ENCODE assay signal across 8 mouse cellular contexts in the genomic region with DNA sequence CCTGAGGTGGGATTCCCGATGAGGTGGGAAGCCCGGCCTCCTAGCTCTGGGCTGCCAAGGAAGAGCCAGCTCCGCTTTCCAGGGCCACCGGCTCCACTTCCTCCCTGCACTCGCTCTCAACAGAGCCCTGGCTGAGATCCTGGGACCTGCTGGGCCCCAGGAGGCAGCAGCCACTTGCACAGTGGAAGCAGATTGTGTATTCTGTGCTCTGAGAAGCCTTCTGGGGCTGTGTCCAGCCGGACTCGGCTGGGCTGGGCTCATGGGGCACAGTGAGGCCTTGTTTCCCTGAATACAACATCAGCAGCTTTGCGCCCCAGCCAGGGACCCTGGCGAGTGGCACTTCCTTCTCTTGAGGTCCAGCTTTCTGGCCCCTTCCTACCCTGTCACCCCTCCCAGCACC. TPM values are rescaled to one million over a fixed set of nuclear protein-coding genes. Genes with fewer than 3 reads are reported as not detected.
DNase-seq lines count a peak whose midpoint lies in the region; ATAC-seq and TF ChIP-seq lines count a peak whose summit lies in the region.

No protein-coding gene starts in this region.

- TF ChIP-seq POLR2A in brain, embryonic 14.5 days (IDR thresholded peaks at IDR 0.05; ENCODE audit: borderline replicate concordance, extremely low read depth, insufficient read depth, insufficient read length, poor library complexity, severe bottlenecking) = no peak

- H3K27me3 ChIP-seq in heart, embryonic 13.5 days (replicated peaks) = no peaks in the 10 kb centered on the region
- no peaks in the 10 kb centered on the region for H3K27me3 ChIP-seq in forebrain, embryonic 15.5 days
- no peaks in the 10 kb centered on the region for H3K27me3 ChIP-seq in limb, embryonic 11.5 days (ENCODE audit: control insufficient read depth, insufficient read depth, low read length)

- peaks cover 25% of the 10 kb centered on the region for H3K36me3 ChIP-seq in heart, embryonic 13.5 days
- H3K36me3 ChIP-seq in forebrain, embryonic 15.5 days = no peaks in the 10 kb centered on the region
- no peaks in the 10 kb centered on the region for H3K36me3 ChIP-seq in limb, embryonic 11.5 days (ENCODE audit: control insufficient read depth, insufficient read depth, low read length)

- H3K4me1 ChIP-seq in heart, embryonic 13.5 days = peaks cover 84% of the 10 kb centered on the region
- H3K4me1 ChIP-seq in forebrain, embryonic 15.5 days = peaks cover 77% of the 10 kb centered on the region
- H3K4me1 ChIP-seq in limb, embryonic 11.5 days (ENCODE audit: control insufficient read depth, insufficient read depth, low read length) = peaks cover 10% of the 10 kb centered on the region

- H3K4me3 ChIP-seq in heart, embryonic 13.5 days = peak overlapping the region; percentile 91
- H3K4me3 ChIP-seq in forebrain, embryonic 15.5 days = peak overlapping the region; percentile 12
- no peak overlapping the region for H3K4me3 ChIP-seq in limb, embryonic 11.5 days (ENCODE audit: low read depth, low read length)

- DNase-seq in heart, adult 9 months (ENCODE audit: low spot score in 2 of 2) = no peak
- DNase-seq in brain, embryonic 14.5 days (ENCODE audit: low read depth) = peak; percentile 73
- no peak for DNase-seq in limb, embryonic 11.5 days (ENCODE audit: low spot score)
- DNase-seq in right cerebral cortex, adult 18-20 months = peak; percentile 71
- DNase-seq in urinary bladder, postnatal 36 days (ENCODE audit: low spot score in 2 of 2) = no peak
- DNase-seq in retina, postnatal 1 day = no peak

- H3K27ac ChIP-seq in heart, embryonic 13.5 days (replicated peaks) = peak overlapping the region; percentile 77
- H3K27ac ChIP-seq in forebrain, embryonic 15.5 days (replicated peaks) = peak overlapping the region; percentile 73
- no peak overlapping the region for H3K27ac ChIP-seq in limb, embryonic 11.5 days (replicated peaks; ENCODE audit: low read depth, low read length)

- H3K4me2 ChIP-seq in heart, embryonic 13.5 days = peak overlapping the region; percentile 96
- H3K4me2 ChIP-seq in forebrain, embryonic 15.5 days (replicated peaks) = peak overlapping the region; percentile 81
- no peak overlapping the region for H3K4me2 ChIP-seq in limb, embryonic 11.5 days (ENCODE audit: low read depth, severe bottlenecking)

- H3K9me3 ChIP-seq in heart, embryonic 13.5 days = no peaks in the 10 kb centered on the region
- H3K9me3 ChIP-seq in forebrain, embryonic 15.5 days = no peaks in the 10 kb centered on the region
- H3K9me3 ChIP-seq in limb, embryonic 11.5 days (ENCODE audit: control insufficient read depth, low read length) = no peaks in the 10 kb centered on the region

- H3K9ac ChIP-seq in heart, embryonic 13.5 days = peak overlapping the region; percentile 96
- peak overlapping the region; percentile 27; the same call in 1 of the 2 replicates for H3K9ac ChIP-seq in forebrain, embryonic 15.5 days (replicated peaks)
- H3K9ac ChIP-seq in limb, embryonic 11.5 days (ENCODE audit: low read length) = peak overlapping the region; percentile 34; the same call in 1 of the 2 replicates

- WGBS in heart, embryonic 13.5 days = 46% methylated on average over 9 of the region's 9 CpGs
- 46% methylated on average over 9 of the region's 9 CpGs for WGBS in forebrain, embryonic 15.5 days
- WGBS in limb, embryonic 11.5 days = 69% methylated on average over 9 of the region's 9 CpGs

- no peak for TF ChIP-seq CTCF in brain, embryonic 14.5 days (IDR thresholded peaks at IDR 0.05; ENCODE audit: borderline replicate concordance, extremely low read depth, insufficient read depth, insufficient read length)

- ATAC-seq in heart, embryonic 13.5 days (ENCODE audit: extremely low read depth, insufficient number of reproducible peaks, low FRiP score, low TSS enrichment) = no peak
- no peak for ATAC-seq in forebrain, embryonic 15.5 days (replicated peaks)
- no peak for ATAC-seq in limb, embryonic 11.5 days (ENCODE audit: insufficient number of reproducible peaks, low FRiP score, low TSS enrichment, low read depth)

RNA-seq across cellular contexts. Expression of gene Efhd2, which starts 2.8 kb away (rescaled TPM):
- 79.6 and 80.3 TPM in 2 replicates for polyA plus RNA-seq in heart, embryonic 13.5 days (2015; fragmentation: Nextera tagmentation; extraction: Ambion mirVana)
- 72.6 and 78.7 TPM in 2 replicates for polyA plus RNA-seq in brain, embryonic 14.5 days (2012; rRNA removed)
- 82.8 and 84.3 TPM in 2 replicates for polyA plus RNA-seq in forebrain, embryonic 15.5 days (2015; fragmentation: Nextera tagmentation; extraction: Ambion mirVana)
- polyA plus RNA-seq in limb, embryonic 11.5 days (2014; fragmentation: Nextera tagmentation; extraction: Ambion mirVana) = 17.5 and 19.8 TPM in 2 replicates

RNA-seq across cellular contexts. Expression of gene Ctrc, which starts 25.8 kb away (rescaled TPM):
- polyA plus RNA-seq in heart, embryonic 13.5 days (2015; fragmentation: Nextera tagmentation; extraction: Ambion mirVana) = not detected in 2 replicates
- polyA plus RNA-seq in brain, embryonic 14.5 days (2012; rRNA removed) = not detected in 2 replicates
- polyA plus RNA-seq in forebrain, embryonic 15.5 days (2015; fragmentation: Nextera tagmentation; extraction: Ambion mirVana) = not detected in 2 replicates
- polyA plus RNA-seq in limb, embryonic 11.5 days (2014; fragmentation: Nextera tagmentation; extraction: Ambion mirVana) = not detected in 2 replicates

RNA-seq across cellular contexts. Expression of gene Cela2a, which starts 45.9 kb away (rescaled TPM):
- not detected in 2 replicates for polyA plus RNA-seq in heart, embryonic 13.5 days (2015; fragmentation: Nextera tagmentation; extraction: Ambion mirVana)
- polyA plus RNA-seq in brain, embryonic 14.5 days (2012; rRNA removed) = 0.19 and 0.21 TPM in 2 replicates
- not detected in 2 replicates for polyA plus RNA-seq in forebrain, embryonic 15.5 days (2015; fragmentation: Nextera tagmentation; extraction: Ambion mirVana)
- polyA plus RNA-seq in limb, embryonic 11.5 days (2014; fragmentation: Nextera tagmentation; extraction: Ambion mirVana) = not detected in 2 replicates

Comparison
In these comparisons a context has a peak if more than half of its experiments do, and no peak if none do; other contexts are left out.
1. H3K9ac ChIP-seq: peak in every context shown above with its lines; median percentile 96 in heart, embryonic 13.5 days; 34 in limb, embryonic 11.5 days; 27 in forebrain, embryonic 15.5 days.
2. DNase-seq: peak in brain, embryonic 14.5 days (single experiment) and right cerebral cortex, adult 18-20 months (single experiment); none in heart, adult 9 months (0 of 2), limb, embryonic 11.5 days (single experiment), urinary bladder, postnatal 36 days (0 of 2) and retina, postnatal 1 day (single experiment).